Mouse (Mus musculus) monocyte, adult 5-6 weeks (primary cell): ENCODE measurements at regions not wholly inside any gene's neighbourhood (a gene's known extent, or its start where the extent isn't known, plus 50 kb on each side); places are given as distances from the start of the nearest gene placed in this dataset.
"Not testable (repeated sequence)": the region's sequence is repeated elsewhere in the genome, so short reads cannot be mapped to it uniquely, and the experiment has no call there.

ENCODE experiments used
- ATAC-seq: fragments of 153-309, 156-312 bp; replicated peaks from 2 replicates; pipeline ENCODE4 v1.8.0; 2017; ENCODE audit warnings: mild to moderate bottlenecking; ENCODE audit not compliant: low TSS enrichment, insufficient number of reproducible peaks, severe bottlenecking, poor library complexity, low FRiP score

DNA sequence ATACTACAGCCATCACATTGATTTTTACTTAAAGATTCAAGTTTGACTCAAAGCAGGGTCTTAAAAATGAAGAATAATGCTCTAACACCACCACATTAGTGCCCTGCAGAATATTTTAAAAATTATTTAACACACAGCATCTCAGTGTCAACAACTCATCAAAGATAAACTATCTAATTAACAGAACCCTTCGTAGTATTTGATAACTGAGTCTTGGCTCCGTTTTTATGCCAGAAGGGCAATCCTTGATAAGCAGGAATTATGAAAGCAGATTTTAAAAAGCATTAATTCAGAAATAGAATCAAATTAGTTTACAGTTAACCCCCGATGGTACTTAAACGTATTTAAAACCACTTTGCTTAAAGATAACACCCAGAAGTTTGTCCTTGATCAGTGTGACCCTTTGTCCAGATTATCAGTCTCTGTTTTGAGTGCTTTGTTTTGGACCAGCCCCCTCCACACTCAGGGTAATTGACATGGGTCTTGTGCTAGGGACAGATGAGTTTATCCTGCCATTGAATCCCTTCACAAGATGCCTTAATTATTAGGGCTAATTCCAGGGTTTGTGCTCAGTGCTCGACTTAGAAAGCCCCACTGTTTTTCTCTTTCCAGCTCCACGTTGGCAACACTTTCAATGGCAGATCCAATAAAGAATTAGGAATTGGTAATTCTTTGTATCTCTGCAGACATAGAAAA, 69.4 kb upstream of the Dph6 start:
- no peak for ATAC-seq

- ATAC-seq, result no peak
These were observed 72.4 kb upstream of the Dph6 start for GRCm38 (mm10) chr2:114727197-114727596.

DNA sequence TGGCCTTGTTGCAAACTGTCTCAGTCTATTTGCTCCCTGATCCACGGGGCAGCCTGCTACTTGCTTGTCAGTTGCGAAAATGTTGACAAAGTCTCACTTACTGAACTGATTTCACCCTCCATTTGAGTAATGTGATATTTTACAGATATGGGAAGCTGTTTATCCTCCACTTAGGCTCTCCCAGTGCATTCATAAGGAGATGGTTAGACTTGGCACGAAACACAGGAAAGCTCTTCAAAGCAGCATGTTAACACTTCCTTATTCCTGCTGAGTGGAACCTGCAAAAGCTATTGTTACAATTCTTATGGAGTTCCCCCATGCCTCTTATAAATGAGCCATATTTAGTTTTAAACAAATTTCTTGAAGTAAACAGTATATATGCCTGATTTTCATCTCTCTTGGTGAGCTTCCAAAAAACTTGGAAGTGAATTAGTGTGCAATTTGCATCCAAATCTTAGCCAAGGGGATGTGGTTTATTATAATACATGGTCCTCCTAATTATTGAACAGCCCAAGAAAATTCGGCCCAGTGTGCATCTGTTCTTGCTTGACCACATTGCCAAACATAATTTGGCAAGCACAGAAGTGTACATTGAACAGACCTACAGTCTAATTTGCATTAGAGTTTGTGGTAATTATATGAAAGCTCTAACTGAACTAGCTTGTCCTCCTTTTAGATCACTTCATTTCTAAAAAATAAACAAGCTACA, 80.3 kb upstream of the Dph6 start:
- ATAC-seq, result no peak

DNA sequence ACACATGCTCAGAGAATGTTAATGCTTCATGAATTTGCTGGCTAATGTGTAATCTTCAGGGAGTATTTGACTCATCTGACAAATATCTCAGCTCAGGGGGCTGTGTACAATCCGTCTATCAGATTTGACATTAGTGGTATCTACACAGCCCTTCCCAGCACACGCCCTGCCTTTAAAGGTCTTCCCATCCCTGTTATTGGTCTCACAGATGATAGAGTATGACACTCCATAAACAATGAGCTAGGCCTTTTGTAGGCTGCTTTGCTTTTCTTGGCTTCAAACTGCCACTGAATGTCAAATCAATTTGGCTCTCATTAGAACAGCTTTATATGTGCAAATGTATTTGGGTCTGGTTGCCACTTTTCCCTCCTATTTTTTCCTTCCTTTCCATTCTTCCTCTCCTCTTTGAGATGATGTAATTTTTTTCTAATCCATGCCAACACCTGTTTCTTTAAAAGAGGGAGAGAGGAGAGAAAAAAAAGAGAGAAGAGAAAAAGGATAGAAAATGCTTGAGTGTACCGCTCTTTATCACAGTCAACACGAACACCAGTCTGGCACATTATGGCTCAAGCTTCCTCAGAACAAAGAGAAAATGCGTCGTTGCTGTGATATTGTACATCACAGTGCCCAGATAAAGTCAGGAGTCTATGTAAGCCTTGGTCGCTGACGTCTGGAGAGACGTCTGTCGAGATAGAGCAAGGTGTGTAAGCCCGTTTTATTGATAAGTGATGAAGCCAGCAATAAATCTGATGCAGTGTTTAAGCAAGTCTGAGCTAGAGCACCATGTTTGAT, 84.9 kb upstream of the Dph6 start:
- no peak for ATAC-seq

DNA sequence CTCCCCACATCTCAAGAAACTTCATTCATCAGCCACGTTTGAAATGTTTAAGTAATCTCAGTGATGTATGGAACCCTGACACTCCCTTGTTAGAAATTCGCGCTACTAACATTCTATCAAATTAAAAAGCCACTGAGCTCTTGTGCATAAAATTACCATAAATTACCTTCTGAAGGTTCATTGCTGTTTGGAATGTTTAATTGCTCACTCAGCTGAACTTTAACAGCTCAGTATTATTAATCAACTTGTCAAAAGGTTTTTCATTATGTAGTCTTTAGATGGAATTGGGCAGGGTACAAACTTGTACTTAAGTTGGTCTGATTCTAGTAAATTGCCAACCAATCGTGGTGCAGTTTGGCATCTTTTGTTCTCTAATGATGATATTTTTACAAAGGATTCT, 108.5 kb upstream of the Dph6 start:
- ATAC-seq, result no peak

GRCm38 (mm10) chr2:114773723-114774122, 119.0 kb upstream of the Dph6 start:
- not testable (repeated sequence) for ATAC-seq

- no peak for ATAC-seq
These were observed 119.5 kb upstream of the Dph6 start for GRCm38 (mm10) chr2:114774278-114774677.

DNA sequence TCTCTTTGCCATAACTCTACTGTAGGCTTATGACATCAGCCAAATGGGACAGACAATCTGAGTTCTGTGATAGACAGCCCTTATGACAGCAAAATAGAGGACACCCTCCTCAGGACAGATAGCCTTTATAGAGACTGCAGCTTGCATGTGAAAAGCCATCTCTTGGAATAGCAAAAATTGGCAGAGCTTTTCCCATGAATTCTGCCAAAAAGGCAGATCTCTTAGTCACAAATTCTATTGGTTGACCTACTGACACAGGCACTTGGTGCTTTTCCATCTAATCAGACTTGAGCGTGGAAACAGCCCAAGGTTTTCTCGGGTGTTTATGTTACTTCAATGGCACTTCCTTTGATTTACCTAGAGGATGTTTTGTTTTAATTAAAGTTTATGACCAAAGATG, 120.8 kb upstream of the Dph6 start:
- ATAC-seq, result no peak

DNA sequence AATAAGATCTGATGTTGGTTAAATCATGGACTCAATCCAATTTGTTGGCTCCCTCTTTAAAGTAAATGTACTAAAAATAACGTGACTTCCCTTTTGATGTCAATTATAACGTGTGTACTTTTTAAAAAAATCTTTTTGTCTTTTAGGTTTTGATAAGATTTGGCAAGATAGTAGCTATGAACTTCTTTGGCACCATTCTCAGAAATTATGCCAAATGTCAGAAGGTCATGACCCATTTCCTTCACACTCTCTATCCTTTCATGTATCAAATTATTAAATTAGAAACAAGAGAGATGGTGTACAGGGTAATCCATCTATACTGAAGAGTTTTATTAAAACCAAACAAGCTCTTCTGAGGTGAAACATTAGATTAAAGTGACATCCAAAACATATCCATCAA, 121.4 kb upstream of the Dph6 start:
- ATAC-seq, result no peak

GRCm38 (mm10) chr2:114782450-114782849, 127.7 kb upstream of the Dph6 start:
- no peak for ATAC-seq

- ATAC-seq, result no peak
These were observed 129.4 kb upstream of the Dph6 start for GRCm38 (mm10) chr2:114784191-114784590.

- no peak for ATAC-seq
These were observed 133.5 kb upstream of the Dph6 start for GRCm38 (mm10) chr2:114788251-114788650.

- ATAC-seq, result no peak
These were observed 142.0 kb upstream of the Dph6 start for GRCm38 (mm10) chr2:114796630-114797290.

GRCm38 (mm10) chr2:114797291-114797650, 142.5 kb upstream of the Dph6 start:
- ATAC-seq, result no peak

DNA sequence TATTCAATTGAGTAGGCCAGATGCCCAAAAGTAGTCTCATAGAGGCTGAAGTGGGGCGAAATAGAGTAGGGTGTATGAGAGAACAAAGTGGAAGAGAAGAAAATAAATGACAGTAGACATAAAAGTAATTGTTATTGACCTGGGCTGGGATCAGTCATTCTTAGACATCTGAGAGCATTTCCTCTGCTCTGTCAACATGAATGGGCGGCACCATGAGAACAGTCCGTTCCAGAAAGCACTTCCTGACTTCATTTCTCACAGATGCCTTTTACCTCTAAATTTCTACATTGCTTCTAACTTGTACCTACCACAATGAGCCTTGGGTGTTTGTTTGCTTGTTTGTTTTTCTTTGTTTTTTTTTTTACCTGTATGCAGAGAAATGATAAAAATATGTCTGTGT, 148.5 kb upstream of the Dph6 start:
- ATAC-seq, result no peak

DNA sequence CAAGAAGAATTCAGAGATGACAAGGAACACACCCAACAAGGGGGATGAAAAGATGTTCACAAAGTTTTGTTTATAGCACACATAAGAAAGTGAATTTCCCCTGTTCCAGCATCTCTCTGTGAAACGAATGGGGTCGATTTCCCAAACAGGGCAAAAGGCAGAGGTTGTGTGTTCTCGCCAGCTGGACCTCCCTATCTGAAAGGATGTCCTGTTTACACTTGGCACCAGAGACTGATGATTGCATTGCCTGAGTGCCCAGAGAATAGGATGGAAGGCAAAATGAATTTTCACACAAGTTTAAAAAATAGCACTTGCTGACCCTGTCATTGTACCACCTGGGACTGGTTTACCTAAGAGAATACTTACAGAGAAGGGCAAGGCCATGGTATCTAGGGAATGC, 149.2 kb upstream of the Dph6 start:
- ATAC-seq, result no peak

DNA sequence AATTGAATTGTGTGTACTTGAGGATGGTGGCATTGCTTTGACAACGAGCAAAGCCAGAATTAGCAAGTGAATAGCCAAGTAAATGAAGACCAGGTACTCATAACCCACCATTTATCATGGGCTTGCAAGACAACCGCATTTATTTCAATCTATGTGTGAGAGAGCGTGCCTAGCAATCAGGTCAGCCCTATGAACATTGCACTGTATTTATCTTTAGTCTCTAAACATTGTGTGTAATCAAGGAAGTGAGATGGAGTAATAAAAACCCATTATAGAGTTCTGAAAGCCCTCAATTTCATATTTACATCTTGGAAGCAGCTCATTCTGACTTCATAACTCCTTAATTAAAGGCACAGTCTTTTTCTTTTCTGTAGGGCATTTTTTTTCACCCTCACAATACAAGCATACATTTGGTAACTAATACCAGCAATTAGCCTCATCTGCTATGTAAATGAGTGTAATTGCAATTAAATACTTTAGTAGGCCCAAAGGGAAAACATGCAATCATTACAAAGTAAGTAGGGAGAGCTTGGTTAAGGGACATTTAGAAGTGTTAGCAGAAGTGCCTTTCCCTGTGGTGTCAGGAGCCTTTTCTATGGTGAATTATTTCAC, 150.8 kb upstream of the Dph6 start:
- ATAC-seq, result no peak

DNA sequence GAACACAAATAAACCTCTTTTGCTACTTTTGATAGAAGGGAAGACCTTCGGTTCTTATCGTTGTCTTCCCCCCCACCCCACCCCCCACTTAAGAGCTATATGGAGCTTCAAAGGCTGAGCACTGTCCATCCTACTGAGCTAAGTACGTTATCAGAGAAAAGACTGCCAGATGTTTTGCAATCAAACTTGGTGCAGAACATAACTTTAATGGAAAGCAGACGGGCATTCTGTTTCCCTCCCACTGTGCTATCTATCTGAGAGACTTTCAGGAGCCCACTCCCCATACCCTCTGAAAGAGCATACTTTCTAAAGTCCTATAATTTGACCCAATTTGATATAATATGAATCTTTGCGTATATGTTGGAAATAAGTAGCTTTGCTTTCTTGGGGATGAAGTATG, 153.3 kb upstream of the Dph6 start:
- ATAC-seq, result no peak
